Mouse (Mus musculus): ENCODE measurements at regions not wholly inside any gene's neighbourhood (a gene's known extent, or its start where the extent isn't known, plus 50 kb on each side); places are given as distances from the start of the nearest gene placed in this dataset.

DNA sequence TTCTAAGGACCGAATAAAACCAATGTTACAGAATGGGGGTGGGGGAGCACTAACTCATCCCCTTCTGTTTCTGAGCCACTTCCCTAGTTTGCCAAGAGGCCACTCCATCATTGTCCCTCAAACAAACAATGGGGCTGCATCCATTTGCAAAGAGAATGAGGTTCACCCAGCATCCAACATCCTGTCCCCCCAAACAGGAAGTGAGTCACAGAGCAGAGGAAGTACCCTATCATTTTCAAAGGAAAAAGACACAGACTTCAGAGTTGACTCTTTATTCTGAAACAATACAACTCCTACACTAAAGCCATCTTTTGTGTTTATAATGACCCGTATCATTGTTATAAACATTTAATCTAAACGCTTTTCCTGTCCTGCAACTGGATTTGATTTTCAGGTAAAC lies 229.2 kb downstream of the Sox4 start:
- Histone ChIP-seq H3K79me2 (replicated peaks; ENCODE audit: control insufficient read depth, extremely low read depth, insufficient read depth, poor library complexity, severe bottlenecking) (no peaks in the 10 kb centered on the region), H3K36me3 (replicated peaks in 1 of 2; ENCODE audit: control insufficient read depth in 1 of 2, insufficient read depth in 1 of 2, low read length in 1 of 2) (no peaks in the 10 kb centered on the region), H3K9me3 (replicated peaks; ENCODE audit: low read length) (no peaks in the 10 kb centered on the region), H3K4me1 (ENCODE audit: control insufficient read depth in 1 of 2, insufficient read depth in 2 of 2) (0 out of 4 replicates have a peak, but pooled peaks cover 0 to 5% of the 10 kb centered on the region in 2 experiments), H3K27ac (ENCODE audit: insufficient read depth, low read depth) (no peak overlapping the region), H3K4me3 (replicated peaks in 1 of 3; ENCODE audit: low read depth in 2 of 3, low read length in 2 of 3, poor library complexity in 1 of 3) (no peak overlapping the region), H3K4me2 (ENCODE audit: insufficient read depth, low read depth, poor library complexity, severe bottlenecking) (no peak overlapping the region), H3K27me3 (replicated peaks) (no peaks in the 10 kb centered on the region), H3K9ac (ENCODE audit: insufficient read depth, low read depth) (no peak overlapping the region)
- TF ChIP-seq NRF1 (IDR thresholded peaks at IDR 0.05; ENCODE audit: low read depth, low read length) (no peak), TCF12 (IDR thresholded peaks at IDR 0.05; ENCODE audit: low read depth, low read length) (no peak), RAD21 (IDR thresholded peaks at IDR 0.05; ENCODE audit: low read depth, low read length) (no peak), CTCF (conservative IDR thresholded peaks at IDR 0.05 in 1 of 2, IDR thresholded peaks at IDR 0.05 in 1 of 2; ENCODE audit: low read depth in 2 of 2, low read length in 2 of 2) (no peak), KAT2A (IDR thresholded peaks at IDR 0.05; ENCODE audit: insufficient replicate concordance, low read length) (no peak), CHD1 (IDR thresholded peaks at IDR 0.05; ENCODE audit: low read depth, low read length) (no peak), MXI1 (IDR thresholded peaks at IDR 0.05; ENCODE audit: low read depth, low read length) (no peak), SMC3 (IDR thresholded peaks at IDR 0.05; ENCODE audit: low read depth, low read length) (no peak), USF1 (IDR thresholded peaks at IDR 0.05; ENCODE audit: low read depth, low read length) (no peak), MYC (IDR thresholded peaks at IDR 0.05; ENCODE audit: low read depth, low read length) (no peak)
- in situ Hi-C loops (cut with MboI; ENCODE audit: low pct_ligation_motif_present, low pct_unique_long_range_greater_than_20kb, low sequenced_read_pairs) (no loop called here), dilution Hi-C loops (cut with MboI; ENCODE audit: extremely low pct_ligation_motif_present, extremely low pct_unique_long_range_greater_than_20kb, low sequenced_read_pairs) (no loop called here)
- DNase-seq (ENCODE audit: extremely low read depth): no peak

DNA sequence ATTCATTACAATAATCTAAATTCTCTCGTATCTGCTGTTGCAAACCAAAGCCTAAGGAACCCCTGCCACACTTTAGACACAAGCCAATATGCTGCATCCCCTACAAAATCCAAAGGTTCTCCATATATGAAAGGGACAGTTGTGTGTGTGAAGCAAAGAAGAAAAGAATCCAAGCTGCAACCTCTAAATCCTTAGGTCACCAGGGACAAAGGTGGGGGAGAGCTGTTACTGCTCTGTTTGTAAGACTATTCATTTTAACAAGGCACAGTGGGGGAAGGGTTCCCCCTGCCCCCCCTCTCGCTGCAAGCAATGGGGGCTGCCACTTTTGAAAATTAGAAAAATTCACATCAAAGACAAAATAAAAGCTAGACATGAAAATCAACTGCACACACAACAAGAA lies 231.4 kb downstream of the Sox4 start:
- Histone ChIP-seq H3K4me2 (ENCODE audit: insufficient read depth, low read depth, poor library complexity, severe bottlenecking) (no peak overlapping the region), H3K4me1 (ENCODE audit: control insufficient read depth in 1 of 2, insufficient read depth in 2 of 2) (0 out of 4 replicates have a peak, but pooled peaks cover 0 to 5% of the 10 kb centered on the region in 2 experiments), H3K27me3 (replicated peaks) (no peaks in the 10 kb centered on the region), H3K9ac (ENCODE audit: insufficient read depth, low read depth) (no peak overlapping the region), H3K36me3 (replicated peaks in 1 of 2; ENCODE audit: control insufficient read depth in 1 of 2, insufficient read depth in 1 of 2, low read length in 1 of 2) (no peaks in the 10 kb centered on the region), H3K27ac (ENCODE audit: insufficient read depth, low read depth) (no peak overlapping the region), H3K4me3 (replicated peaks in 1 of 3; ENCODE audit: low read depth in 2 of 3, low read length in 2 of 3, poor library complexity in 1 of 3) (no peak overlapping the region), H3K9me3 (replicated peaks; ENCODE audit: low read length) (no peaks in the 10 kb centered on the region), H3K79me2 (replicated peaks; ENCODE audit: control insufficient read depth, extremely low read depth, insufficient read depth, poor library complexity, severe bottlenecking) (no peaks in the 10 kb centered on the region)
- no peak for TF ChIP-seq ZMIZ1 (IDR thresholded peaks at IDR 0.05; ENCODE audit: low read depth, low read length)
- TF ChIP-seq CHD1 (IDR thresholded peaks at IDR 0.05; ENCODE audit: low read depth, low read length): no peak
- no peak for TF ChIP-seq IRF4 (IDR thresholded peaks at IDR 0.05; ENCODE audit: low read depth, low read length)
- no peak for TF ChIP-seq KAT2A (IDR thresholded peaks at IDR 0.05; ENCODE audit: insufficient replicate concordance, low read length)
- TF ChIP-seq MEF2A (IDR thresholded peaks at IDR 0.05; ENCODE audit: borderline replicate concordance, low read depth, low read length): no peak
- no peak for TF ChIP-seq ELF1 (IDR thresholded peaks at IDR 0.05; ENCODE audit: low read depth, low read length)
- no peak for DNase-seq (ENCODE audit: extremely low read depth)
- dilution Hi-C loops (cut with MboI; ENCODE audit: extremely low pct_ligation_motif_present, extremely low pct_unique_long_range_greater_than_20kb, low sequenced_read_pairs) (no loop called here), in situ Hi-C loops (cut with MboI; ENCODE audit: low pct_ligation_motif_present, low pct_unique_long_range_greater_than_20kb, low sequenced_read_pairs) (no loop called here)

DNA sequence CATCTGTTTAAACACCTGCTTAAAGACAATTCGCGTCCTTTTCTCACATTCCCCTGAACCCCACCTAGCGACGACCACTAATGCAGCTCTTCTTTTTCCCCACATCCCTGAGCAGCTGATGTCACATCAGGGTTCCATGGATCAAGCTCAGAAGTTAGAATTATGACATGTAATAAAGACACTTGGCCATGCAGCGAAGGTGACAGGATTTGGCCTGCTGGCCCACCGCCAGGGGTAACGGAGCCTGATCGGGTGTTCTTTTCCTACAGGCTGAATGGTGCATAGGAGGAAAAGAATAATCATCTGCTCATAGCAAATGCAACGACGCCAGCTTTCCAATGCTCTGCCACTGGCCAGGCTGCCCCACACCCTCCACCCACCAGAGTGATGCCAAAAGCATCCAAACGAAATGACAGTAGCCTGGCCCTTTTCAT lies 231.9 kb downstream of the Sox4 start:
- no peak for TF ChIP-seq NRF1 (IDR thresholded peaks at IDR 0.05; ENCODE audit: low read depth, low read length)
- TF ChIP-seq TCF12 (IDR thresholded peaks at IDR 0.05; ENCODE audit: low read depth, low read length): no peak
- TF ChIP-seq BHLHE40 (IDR thresholded peaks at IDR 0.05; ENCODE audit: low read depth, low read length): no peak
- no peak for TF ChIP-seq ZMIZ1 (IDR thresholded peaks at IDR 0.05; ENCODE audit: low read depth, low read length)
- no peak for TF ChIP-seq MXI1 (IDR thresholded peaks at IDR 0.05; ENCODE audit: low read depth, low read length)
- TF ChIP-seq PAX5 (IDR thresholded peaks at IDR 0.05; ENCODE audit: low read length): no peak
- TF ChIP-seq HCFC1 (IDR thresholded peaks at IDR 0.05; ENCODE audit: low read depth, low read length): no peak
- no peak for TF ChIP-seq POLR2A (IDR thresholded peaks at IDR 0.05; ENCODE audit: low read depth, low read length)
- no peak for TF ChIP-seq CTCF (conservative IDR thresholded peaks at IDR 0.05 in 1 of 2, IDR thresholded peaks at IDR 0.05 in 1 of 2; ENCODE audit: low read depth in 2 of 2, low read length in 2 of 2)
- TF ChIP-seq ZC3H11A (IDR thresholded peaks at IDR 0.05; ENCODE audit: low read depth, low read length): no peak
- no peak for TF ChIP-seq IRF4 (IDR thresholded peaks at IDR 0.05; ENCODE audit: low read depth, low read length)
- TF ChIP-seq KAT2A (IDR thresholded peaks at IDR 0.05; ENCODE audit: insufficient replicate concordance, low read length): no peak
- TF ChIP-seq ELF1 (IDR thresholded peaks at IDR 0.05; ENCODE audit: low read depth, low read length): no peak
- TF ChIP-seq GABPA (IDR thresholded peaks at IDR 0.05; ENCODE audit: insufficient replicate concordance, low read depth, low read length): no peak
- no peak for DNase-seq (ENCODE audit: extremely low read depth)
- Histone ChIP-seq H3K4me1 (ENCODE audit: control insufficient read depth in 1 of 2, insufficient read depth in 2 of 2) (0 out of 4 replicates have a peak, but pooled peaks cover 0 to 5% of the 10 kb centered on the region in 2 experiments), H3K27ac (ENCODE audit: insufficient read depth, low read depth) (no peak overlapping the region), H3K79me2 (replicated peaks; ENCODE audit: control insufficient read depth, extremely low read depth, insufficient read depth, poor library complexity, severe bottlenecking) (no peaks in the 10 kb centered on the region), H3K9ac (ENCODE audit: insufficient read depth, low read depth) (no peak overlapping the region), H3K4me3 (replicated peaks in 1 of 3; ENCODE audit: low read depth in 2 of 3, low read length in 2 of 3, poor library complexity in 1 of 3) (no peak overlapping the region), H3K36me3 (replicated peaks in 1 of 2; ENCODE audit: control insufficient read depth in 1 of 2, insufficient read depth in 1 of 2, low read length in 1 of 2) (no peaks in the 10 kb centered on the region), H3K9me3 (replicated peaks; ENCODE audit: low read length) (no peaks in the 10 kb centered on the region), H3K4me2 (ENCODE audit: insufficient read depth, low read depth, poor library complexity, severe bottlenecking) (no peak overlapping the region), H3K27me3 (replicated peaks) (no peaks in the 10 kb centered on the region)
- dilution Hi-C loops (cut with MboI; ENCODE audit: extremely low pct_ligation_motif_present, extremely low pct_unique_long_range_greater_than_20kb, low sequenced_read_pairs): no loop called here
- in situ Hi-C loops (cut with MboI; ENCODE audit: low pct_ligation_motif_present, low pct_unique_long_range_greater_than_20kb, low sequenced_read_pairs): no loop called here

All from CH12.LX (cell line).